Mouse (Mus musculus) thymus, adult 2 months (tissue): Measurements from ENCODE around the gene Gm20518. TPM values are rescaled to one million over a fixed set of nuclear protein-coding genes. Genes with fewer than 3 reads are reported as not detected.

Experiments used
- DNase-seq: peaks from one replicate; pipeline ENCODE4 v3.0.0; 2021
- H3K27ac ChIP-seq: fragments of 200-500 bp; 2 replicates; pipeline ENCODE4 v1.5.1; 2012; ENCODE audit warnings: low read length, control low read depth; ENCODE audit not compliant: control insufficient read depth, insufficient read depth
- H3K27me3 ChIP-seq: fragments of 200-500 bp; 2 replicates; pipeline ENCODE4 v1.6.1; 2012; ENCODE audit warnings: mild to moderate bottlenecking, low read length, moderate library complexity, mixed read lengths; ENCODE audit not compliant: control insufficient read depth, insufficient read depth
- H3K36me3 ChIP-seq: fragments of 200-500 bp; 2 replicates; pipeline ENCODE4 v1.6.1; 2012; ENCODE audit warnings: mild to moderate bottlenecking, low read length, moderate library complexity; ENCODE audit not compliant: control insufficient read depth, insufficient read depth
- H3K4me1 ChIP-seq: fragments of 200-500 bp; replicated peaks from 2 replicates; pipeline ENCODE4 v1.6.1; 2012; ENCODE audit warnings: low read length; ENCODE audit not compliant: control insufficient read depth, insufficient read depth
- H3K4me3 ChIP-seq: fragments of 200-500 bp; 2 replicates; pipeline ENCODE4 v1.5.1; 2012; ENCODE audit warnings: mild to moderate bottlenecking, low read length, control low read depth, moderate library complexity; ENCODE audit not compliant: control insufficient read depth, insufficient read depth
- CTCF ChIP-seq: fragments of 200-500 bp; IDR thresholded peaks from 2 replicates; pipeline ENCODE4 v1.5.1; 2012; ENCODE audit warnings: mild to moderate bottlenecking, control low read depth, low read length, moderate library complexity, borderline replicate concordance; ENCODE audit not compliant: control insufficient read depth, poor library complexity, insufficient read depth; ENCODE audit errors: extremely low read depth
- POLR2A ChIP-seq: fragments of 200-500 bp; IDR thresholded peaks from 2 replicates; pipeline ENCODE4 v1.6.1; 2012; ENCODE audit warnings: mild to moderate bottlenecking, low read length, control low read depth, moderate library complexity; ENCODE audit not compliant: control insufficient read depth, poor library complexity, insufficient read depth; ENCODE audit errors: extremely low read depth
- WGBS: fragments of 180-500 bp; shearing (Covaris S2); methylation state at CpG from one replicate; pipeline ENCODE4 v1.1.7; 2018; 5-methylcytosine and 5-hydroxymethylcytosine counted together
- polyA plus RNA-seq: library from polyadenylated mRNA; depleted of rRNA; stranded (reverse); fragments of >200 nt; gene quantifications from 2 replicates; pipeline ENCODE4 v1.2.3, GENCODE M21; 2012

Gene Gm20518
- polyA plus RNA-seq, 1 experiment, result 4.9 TPM

- no peak for DNase-seq
- H3K4me1 ChIP-seq, result peaks cover 30% of the 10 kb centered on the region
- H3K27ac ChIP-seq, result no peak overlapping the region
- TF ChIP-seq CTCF, result no peak
- no peak for TF ChIP-seq POLR2A
- H3K36me3 ChIP-seq, result no peaks in the 10 kb centered on the region
- H3K4me3 ChIP-seq, result no peak overlapping the region
- WGBS, result 13% methylated on average over 7 of the region's 7 CpGs
- H3K27me3 ChIP-seq, result peaks cover 42% of the 10 kb centered on the region; the same call in 1 of the 2 replicates
Observed at GRCm38 (mm10) chr16:17804982-17805381, 86.5 kb downstream of the Gm20518 start.

- Histone ChIP-seq H3K4me3 (peak overlapping the region; percentile 41), H3K36me3 (no peaks in the 10 kb centered on the region), H3K27me3 (peaks cover 42% of the 10 kb centered on the region; the same call in 1 of the 2 replicates), H3K4me1 (peaks cover 30% of the 10 kb centered on the region), H3K27ac (no peak overlapping the region)
- DNase-seq, result peak; percentile 25
- WGBS, result 3% methylated on average over 33 of the region's 33 CpGs
- TF ChIP-seq POLR2A (no peak), CTCF (no peak)
Observed at GRCm38 (mm10) chr16:17804449-17804912, 87.0 kb downstream of the Gm20518 start.

- WGBS, result 19% methylated on average over 33 of the region's 33 CpGs
- H3K4me1 ChIP-seq, result peaks cover 30% of the 10 kb centered on the region
Observed at GRCm38 (mm10) chr16:17803675-17804448, 87.6 kb downstream of the Gm20518 start.

GRCm38 (mm10) chr16:17802839-17803674 is 88.4 kb downstream of the Gm20518 start:
- peaks cover 30% of the 10 kb centered on the region for H3K4me1 ChIP-seq
- no peak overlapping the region for H3K27ac ChIP-seq
- 4% methylated on average over 83 of the region's 83 CpGs for WGBS
- no peak for DNase-seq
- no peaks in the 10 kb centered on the region for H3K36me3 ChIP-seq
- peak overlapping the region; percentile 4; the same call in 1 of the 2 replicates for H3K4me3 ChIP-seq
- peaks cover 54% of the 10 kb centered on the region for H3K27me3 ChIP-seq
- TF ChIP-seq CTCF, result no peak
- TF ChIP-seq POLR2A, result no peak

More at GRCm38 (mm10) chr16:17803675-17804448, 87.6 kb downstream of the Gm20518 start:
- no peak overlapping the region for H3K27ac ChIP-seq
- TF ChIP-seq POLR2A (no peak), CTCF (no peak)
- DNase-seq, result no peak
- peaks cover 46% of the 10 kb centered on the region; the same call in 1 of the 2 replicates for H3K27me3 ChIP-seq
- H3K36me3 ChIP-seq, result no peaks in the 10 kb centered on the region
- peak overlapping the region; percentile 41 for H3K4me3 ChIP-seq

- WGBS, result 17% methylated on average over 18 of the region's 18 CpGs
- Histone ChIP-seq H3K4me1 (peaks cover 26% of the 10 kb centered on the region), H3K27me3 (peaks cover 60% of the 10 kb centered on the region), H3K4me3 (no peak overlapping the region), H3K27ac (no peak overlapping the region), H3K36me3 (no peaks in the 10 kb centered on the region)
- TF ChIP-seq CTCF, result no peak
- DNase-seq, result no peak
Observed at GRCm38 (mm10) chr16:17802456-17802838, 89.0 kb downstream of the Gm20518 start.

- DNase-seq, result no peak
- no peak overlapping the region for H3K4me3 ChIP-seq
- no peak overlapping the region for H3K27ac ChIP-seq
- WGBS, result 22% methylated on average over 7 of the region's 7 CpGs
- TF ChIP-seq CTCF (no peak), POLR2A (no peak)
- H3K36me3 ChIP-seq, result no peaks in the 10 kb centered on the region
- peaks cover 30% of the 10 kb centered on the region for H3K4me1 ChIP-seq
- peaks cover 65% of the 10 kb centered on the region for H3K27me3 ChIP-seq
Observed at GRCm38 (mm10) chr16:17801777-17802455, 89.6 kb downstream of the Gm20518 start.
